Mouse (Mus musculus): Measurements from ENCODE around the gene Dhx15. TPM values are rescaled to one million over a fixed set of nuclear protein-coding genes. Genes with fewer than 3 reads are reported as not detected.

Dhx15 gene
- polyA plus RNA-seq, 1 experiment from 2014 or later: 174 TPM

DNA sequence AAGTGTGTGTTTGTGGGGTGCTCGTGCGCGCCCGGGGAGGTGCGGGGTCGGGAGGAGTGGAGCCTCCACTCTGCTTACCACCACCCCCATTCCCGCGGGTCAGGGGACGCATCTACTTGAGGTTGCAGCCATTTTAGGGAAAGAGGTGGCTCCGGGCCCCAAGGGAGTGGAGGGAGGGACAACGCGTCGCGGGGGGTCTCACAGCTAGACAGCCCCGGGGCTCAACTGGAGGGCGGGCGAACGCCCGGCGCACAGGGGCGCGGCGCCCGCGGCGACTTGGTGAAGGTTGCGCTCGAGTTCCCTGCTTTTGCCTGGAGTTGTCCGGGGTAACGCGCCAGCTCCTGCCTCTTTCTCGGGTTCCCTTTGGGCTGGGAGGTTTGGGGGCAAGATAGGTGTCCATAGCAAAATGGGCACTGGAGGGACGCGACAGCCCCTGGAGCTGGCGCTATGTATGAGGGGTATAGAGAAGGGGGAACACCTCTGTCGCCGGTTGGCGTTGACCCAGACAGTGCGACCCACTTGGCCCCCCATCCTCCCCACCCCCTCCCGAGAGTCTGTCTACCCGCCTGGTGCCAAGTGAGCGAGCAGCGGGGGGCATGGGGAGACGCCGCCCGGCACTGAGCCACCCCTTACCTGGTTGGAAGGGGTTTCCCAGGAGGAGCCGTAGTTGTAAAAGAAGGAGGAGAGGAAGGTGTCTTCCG lies 75.4 kb downstream of the Dhx15 start:
- no peaks in the 10 kb centered on the region for H3K9me3 ChIP-seq
- peak overlapping the region; percentile 70 for H3K4me3 ChIP-seq
- WGBS: under 1% methylated on average over 48 of the region's 48 CpGs
- peak; percentile 47 for DNase-seq (ENCODE audit: low spot score)
- H3K27me3 ChIP-seq (ENCODE audit: insufficient read depth, poor library complexity, severe bottlenecking): peaks cover 77% of the 10 kb centered on the region
- H3K36me3 ChIP-seq: no peaks in the 10 kb centered on the region
- H3K27ac ChIP-seq: no peak overlapping the region
- H3K4me1 ChIP-seq (replicated peaks): peaks cover 43% of the 10 kb centered on the region

DNA sequence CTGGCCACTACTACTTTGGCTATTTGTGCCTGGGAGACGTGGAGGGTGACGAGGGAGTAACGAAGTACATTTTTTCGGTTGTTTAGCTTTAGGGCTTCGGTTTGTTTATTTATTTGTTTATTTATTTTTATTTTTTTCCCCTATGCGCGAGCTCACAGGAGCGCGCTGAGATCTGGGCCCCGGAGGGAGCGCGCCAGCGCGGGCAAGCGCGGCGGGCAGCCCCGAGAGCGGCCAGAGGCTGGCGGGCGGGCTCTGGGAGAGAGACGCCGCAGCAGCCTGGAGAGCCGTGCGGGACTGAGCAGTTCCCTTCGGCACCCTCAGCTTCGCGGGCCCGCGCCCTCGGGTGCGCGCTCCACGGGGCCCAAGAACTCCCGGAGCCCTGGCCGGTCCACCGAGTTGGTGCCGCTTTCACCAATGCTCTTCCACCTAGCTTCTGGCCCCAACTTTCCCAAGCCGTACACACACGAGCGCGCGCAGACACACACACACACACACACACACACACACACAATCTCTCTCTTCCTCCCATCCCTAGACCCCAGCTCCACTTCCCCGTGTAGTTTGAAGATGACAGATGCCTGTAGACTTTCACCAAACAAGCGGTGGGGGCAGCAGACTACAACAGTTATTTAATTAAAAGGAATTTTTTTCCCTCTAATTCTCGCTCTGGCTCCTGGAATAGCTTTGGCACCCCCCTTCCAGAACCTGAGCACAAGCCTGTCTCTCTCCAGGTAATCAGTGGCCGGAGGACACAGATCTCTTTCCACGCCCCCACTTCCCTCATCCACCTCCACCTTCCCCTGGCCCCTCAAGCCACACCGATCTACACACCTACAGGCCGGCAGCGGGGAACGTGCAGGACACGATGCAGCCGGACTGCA lies 76.2 kb downstream of the Dhx15 start:
- H3K4me3 ChIP-seq: peak overlapping the region; percentile 70
- under 1% methylated on average over 54 of the region's 54 CpGs for WGBS
- no peaks in the 10 kb centered on the region for H3K36me3 ChIP-seq
- no peaks in the 10 kb centered on the region for H3K9me3 ChIP-seq
- DNase-seq (ENCODE audit: low spot score): peak; percentile 51
- peaks cover 82% of the 10 kb centered on the region for H3K27me3 ChIP-seq (ENCODE audit: insufficient read depth, poor library complexity, severe bottlenecking)
- H3K27ac ChIP-seq: no peak overlapping the region
- peaks cover 43% of the 10 kb centered on the region for H3K4me1 ChIP-seq (replicated peaks)

DNA sequence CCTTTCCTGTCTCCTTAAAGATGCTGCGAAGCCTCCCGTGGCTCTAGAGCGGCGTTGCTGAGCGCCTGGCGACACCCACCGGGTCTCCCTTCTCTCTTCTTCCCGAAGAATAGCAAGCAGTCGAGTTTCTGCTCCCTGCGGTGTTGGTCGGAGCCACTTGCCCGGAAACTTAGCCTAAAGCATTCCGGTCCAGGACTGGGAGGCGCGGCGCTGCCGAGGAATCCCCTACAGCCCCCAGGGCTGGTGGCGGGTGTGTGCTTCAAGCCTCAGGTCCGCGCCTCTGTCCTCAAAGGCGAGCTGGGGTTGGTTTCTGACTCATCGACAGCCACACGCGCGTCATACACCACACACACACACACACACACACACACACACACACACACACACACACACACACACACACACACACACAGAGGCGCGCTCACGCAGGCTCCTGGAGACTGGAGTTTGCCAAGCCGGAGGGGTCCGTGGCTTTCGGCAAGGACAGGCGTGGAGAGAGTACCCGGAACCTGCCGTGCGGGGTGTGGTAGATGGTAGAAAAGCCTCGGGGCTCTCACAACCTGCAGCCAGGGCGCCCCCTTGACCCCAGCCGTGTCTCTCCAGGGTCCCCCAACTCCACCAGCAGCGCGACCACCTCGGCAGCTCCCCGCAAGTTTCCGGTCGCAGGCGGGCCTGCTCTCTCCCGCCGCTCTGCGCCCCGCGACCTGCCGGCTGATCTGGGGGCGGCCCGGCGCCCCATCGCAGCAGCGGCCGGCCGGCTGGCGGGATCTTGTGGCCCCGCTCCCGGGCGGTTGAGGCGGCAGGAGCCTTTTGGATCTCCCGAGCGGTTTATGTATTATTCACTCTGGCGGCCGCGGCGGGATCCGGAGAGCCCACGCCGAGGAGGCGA lies 77.1 kb downstream of the Dhx15 start:
- peak; percentile 66 for DNase-seq (ENCODE audit: low spot score)
- Histone ChIP-seq H3K4me3 (peak overlapping the region; percentile 70), H3K27ac (peak overlapping the region; percentile 12; the same call in 1 of the 2 replicates), H3K4me1 (replicated peaks) (peaks cover 43% of the 10 kb centered on the region), H3K36me3 (no peaks in the 10 kb centered on the region), H3K27me3 (ENCODE audit: insufficient read depth, poor library complexity, severe bottlenecking) (peaks cover 82% of the 10 kb centered on the region), H3K9me3 (no peaks in the 10 kb centered on the region)
- WGBS: under 1% methylated on average over 73 of the region's 73 CpGs

DNA sequence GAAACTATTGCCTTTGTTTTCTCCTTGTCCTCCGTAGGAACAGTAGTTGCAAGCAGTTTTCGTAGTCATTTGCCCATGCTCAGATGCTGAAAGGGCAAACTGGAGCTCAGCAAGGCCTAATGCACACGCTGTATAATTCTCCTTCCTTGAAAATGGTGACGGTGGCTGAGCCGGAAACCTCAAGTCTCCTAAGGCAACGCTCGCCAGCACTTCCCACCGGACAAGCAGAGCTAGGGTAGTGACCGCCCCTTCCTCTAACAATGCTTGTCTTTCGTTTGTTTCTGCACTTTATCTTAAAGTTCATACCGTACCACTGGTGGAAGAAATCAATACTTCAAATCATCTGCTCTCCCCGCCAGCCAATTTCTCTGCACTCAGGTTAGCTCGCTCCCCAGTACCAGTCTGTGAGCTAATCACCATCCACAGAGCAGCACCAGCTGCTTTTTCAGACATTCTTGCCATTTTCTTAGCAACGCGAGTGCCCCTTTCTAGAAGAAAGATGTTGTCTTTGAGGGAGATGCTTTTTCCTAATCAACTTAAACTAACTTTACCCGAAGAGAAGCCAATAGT lies 78.0 kb downstream of the Dhx15 start:
- DNase-seq (ENCODE audit: low spot score): peak; percentile 49
- Histone ChIP-seq H3K36me3 (no peaks in the 10 kb centered on the region), H3K27ac (no peak overlapping the region), H3K27me3 (ENCODE audit: insufficient read depth, poor library complexity, severe bottlenecking) (peaks cover 77% of the 10 kb centered on the region), H3K4me3 (peak overlapping the region; percentile 70), H3K9me3 (no peaks in the 10 kb centered on the region), H3K4me1 (replicated peaks) (peaks cover 43% of the 10 kb centered on the region)
- WGBS: 3% methylated on average over 16 of the region's 16 CpGs

DNA sequence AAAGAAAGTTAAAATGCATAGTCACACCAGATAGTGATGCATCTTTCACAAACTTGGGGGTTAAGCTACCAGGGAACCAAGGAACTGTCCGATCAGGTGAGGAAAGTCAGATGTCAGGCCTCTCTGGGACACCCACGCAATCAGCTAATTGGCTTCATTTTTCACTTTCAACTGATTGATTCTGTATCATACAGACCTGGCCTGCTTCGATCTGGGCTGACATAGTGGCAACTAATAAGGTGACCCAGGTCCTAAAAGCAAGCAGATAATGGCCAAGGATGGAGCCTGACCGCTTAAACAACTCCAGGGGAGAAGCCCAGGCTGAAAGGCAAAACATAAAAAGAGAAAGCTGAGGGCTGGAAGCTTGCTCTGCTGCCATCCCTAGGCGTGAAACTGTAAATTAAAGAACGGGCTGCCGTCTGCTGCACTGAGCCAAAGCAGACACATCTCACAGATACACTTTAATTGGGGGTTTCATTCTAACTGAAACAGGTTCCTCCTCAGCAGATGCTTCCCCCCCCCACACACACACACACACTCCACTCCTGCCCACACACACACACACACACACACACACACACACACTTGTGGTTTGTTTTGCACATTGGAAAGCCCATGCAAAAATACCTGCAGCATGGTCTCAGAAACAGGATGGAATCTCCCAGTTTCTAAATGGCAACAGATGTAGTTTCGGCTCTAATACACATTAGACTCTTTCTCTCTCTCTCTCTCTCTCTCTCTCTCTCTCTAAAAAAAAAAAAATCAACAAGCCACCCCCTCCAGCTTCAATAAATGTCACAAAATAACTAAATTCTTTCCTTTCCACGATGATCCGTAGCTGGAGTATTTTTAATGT lies 79.3 kb downstream of the Dhx15 start:
- no peaks in the 10 kb centered on the region for H3K9me3 ChIP-seq
- H3K4me3 ChIP-seq: no peak overlapping the region
- peaks cover 37% of the 10 kb centered on the region for H3K4me1 ChIP-seq (replicated peaks)
- H3K27ac ChIP-seq: no peak overlapping the region
- DNase-seq (ENCODE audit: low spot score): no peak
- 52% methylated on average over 10 of the region's 10 CpGs for WGBS
- H3K36me3 ChIP-seq: no peaks in the 10 kb centered on the region
- H3K27me3 ChIP-seq (ENCODE audit: insufficient read depth, poor library complexity, severe bottlenecking): peaks cover 65% of the 10 kb centered on the region

Other genes with a start within 250 kb of the Dhx15 start
- 1.5 and 2.0 TPM in 2 replicates for gene Sod3, start 173.3 kb upstream of the Dhx15 start, polyA plus RNA-seq (2016; fragmentation: Nextera tagmentation; extraction: Ambion mirVana)

All from hindbrain, embryonic 10.5 days (tissue).